Mouse (Mus musculus) cerebellum, adult (tissue): ENCODE data around the gene Zer1.
"Not testable (repeated sequence)": the region's sequence is repeated elsewhere in the genome, so short reads cannot be mapped to it uniquely, and the experiment has no call there.

ENCODE experiments used
- ATAC-seq: cut with Nextera tagmentation; 2 replicates; pipeline ENCODE4 v1.9.2; 2017; ENCODE audit warnings: mild to moderate bottlenecking, moderate library complexity, mixed read lengths; ENCODE audit not compliant: insufficient number of reproducible peaks, low FRiP score, low TSS enrichment

Gene Zer1

GRCm38 (mm10) chr2:30124472-30125274 is at the start of gene Zer1:
Gene Zer1, minus strand, starts transcription at chr2:30124585.
- ATAC-seq = peak; percentile 92

- ATAC-seq = no peak
These were observed 49.3 kb upstream of the Zer1 start for GRCm38 (mm10) chr2:30173541-30174240.

- no peak for ATAC-seq
These were observed 47.6 kb upstream of the Zer1 start for GRCm38 (mm10) chr2:30171997-30172382.

- peak; percentile 94 for ATAC-seq
These were observed 47.1 kb upstream of the Zer1 start, which contains the start of gene Endog for GRCm38 (mm10) chr2:30171371-30171996. Gene Endog, plus strand, starts transcription at chr2:30171493.

- no peak for ATAC-seq
These were observed 42.3 kb upstream of the Zer1 start for GRCm38 (mm10) chr2:30166677-30167076.

- no peak for ATAC-seq
These were observed 40.1 kb upstream of the Zer1 start for GRCm38 (mm10) chr2:30164340-30164932.

GRCm38 (mm10) chr2:30161809-30162208 is 37.4 kb upstream of the Zer1 start:
- no peak for ATAC-seq

- not testable (repeated sequence) for ATAC-seq
These were observed 35.5 kb upstream of the Zer1 start for GRCm38 (mm10) chr2:30159871-30160270.

- no peak for ATAC-seq
These were observed 28.2 kb upstream of the Zer1 start for GRCm38 (mm10) chr2:30152616-30153015.

- no peak for ATAC-seq
These were observed 27.5 kb upstream of the Zer1 start for GRCm38 (mm10) chr2:30151840-30152239.

- no peak for ATAC-seq
These were observed 23.1 kb upstream of the Zer1 start for GRCm38 (mm10) chr2:30147466-30147865.

GRCm38 (mm10) chr2:30144436-30144835 is 20.1 kb upstream of the Zer1 start:
- ATAC-seq = no peak

GRCm38 (mm10) chr2:30140021-30140420 is 15.6 kb upstream of the Zer1 start:
- ATAC-seq = peak; percentile 45; the same call in 1 of the 2 replicates

GRCm38 (mm10) chr2:30136458-30136857 is 12.1 kb upstream of the Zer1 start:
- ATAC-seq = no peak

- ATAC-seq = no peak
These were observed 10.7 kb upstream of the Zer1 start for GRCm38 (mm10) chr2:30134928-30135620.

GRCm38 (mm10) chr2:30134378-30134711 is 10.0 kb upstream of the Zer1 start:
- ATAC-seq = 0 out of 2 replicates have a peak, but pooled peaks have one; percentile 2

GRCm38 (mm10) chr2:30133613-30134377 is 9.4 kb upstream of the Zer1 start, which contains the start of gene Tbc1d13:
Gene Tbc1d13, plus strand, starts transcription at chr2:30133746.
- ATAC-seq = peak; percentile 89

GRCm38 (mm10) chr2:30132801-30133612 is 8.6 kb upstream of the Zer1 start:
- no peak for ATAC-seq

GRCm38 (mm10) chr2:30131240-30131639 is 6.9 kb upstream of the Zer1 start:
- ATAC-seq = not testable (repeated sequence)
